Mouse (Mus musculus): ENCODE measurements around the gene Map3k4. TPM values are rescaled to one million over a fixed set of nuclear protein-coding genes. Genes with fewer than 3 reads are reported as not detected.
"Not testable (repeated sequence)": the region's sequence is repeated elsewhere in the genome, so short reads cannot be mapped to it uniquely, and the experiment has no call there.

Map3k4 gene
- polyA plus RNA-seq, 1 experiment from 2014 or later = 36.4 TPM

DNA sequence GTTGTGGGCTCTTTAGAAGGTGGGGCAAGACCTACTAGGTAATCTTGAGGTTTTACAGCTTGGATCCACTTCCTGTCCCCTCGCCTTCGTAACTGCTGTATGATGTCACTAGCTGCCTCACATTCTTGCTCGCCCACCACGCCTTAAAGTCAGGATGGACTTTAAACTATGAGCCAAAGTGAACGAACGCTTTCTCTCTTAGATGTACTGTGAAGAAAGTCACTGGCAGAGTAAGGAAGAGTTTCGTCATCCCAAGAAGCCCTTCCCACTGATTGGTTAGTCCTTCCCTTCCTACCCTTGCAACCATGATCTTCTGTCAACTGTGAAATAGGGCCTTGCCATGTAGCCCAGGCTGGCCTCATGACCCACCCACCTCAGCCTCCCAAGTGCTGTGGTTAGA is 87.5 kb downstream of the Map3k4 start:
- Histone ChIP-seq H3K9me3 (replicated peaks) (no peaks in the 10 kb centered on the region), H3K4me1 (peaks cover 10% of the 10 kb centered on the region; the same call in 1 of the 2 replicates), H3K4me3 (replicated peaks) (no peak overlapping the region), H3K9ac (replicated peaks) (no peak overlapping the region), H3K4me2 (no peak overlapping the region), H3K36me3 (peaks cover 91% of the 10 kb centered on the region), H3K27ac (replicated peaks) (no peak overlapping the region), H3K27me3 (replicated peaks) (no peaks in the 10 kb centered on the region)
- 94% methylated on average over 7 of the region's 7 CpGs for WGBS
- ATAC-seq (ENCODE audit: low FRiP score) = no peak

GRCm38 (mm10) chr17:12230167-12230566 is 88.4 kb downstream of the Map3k4 start:
- no peak overlapping the region for H3K9ac ChIP-seq (replicated peaks)
- WGBS = 65% methylated on average over 6 of the region's 6 CpGs
- H3K27ac ChIP-seq (replicated peaks) = peak overlapping the region; percentile 41; the same call in 1 of the 2 replicates
- H3K9me3 ChIP-seq (replicated peaks) = no peaks in the 10 kb centered on the region
- no peaks in the 10 kb centered on the region for H3K27me3 ChIP-seq (replicated peaks)
- H3K36me3 ChIP-seq = peaks cover 84% of the 10 kb centered on the region
- ATAC-seq (ENCODE audit: low FRiP score) = peak; percentile 87
- no peak overlapping the region for H3K4me3 ChIP-seq (replicated peaks)
- H3K4me2 ChIP-seq = no peak overlapping the region
- peaks cover 10% of the 10 kb centered on the region; the same call in 1 of the 2 replicates for H3K4me1 ChIP-seq

GRCm38 (mm10) chr17:12229756-12230155 is 88.8 kb downstream of the Map3k4 start:
- H3K4me2 ChIP-seq = no peak overlapping the region
- H3K4me3 ChIP-seq (replicated peaks) = no peak overlapping the region
- peak; percentile 77 for ATAC-seq (ENCODE audit: low FRiP score)
- H3K4me1 ChIP-seq = peaks cover 10% of the 10 kb centered on the region; the same call in 1 of the 2 replicates
- WGBS = 80% methylated on average over 9 of the region's 9 CpGs
- H3K27ac ChIP-seq (replicated peaks) = peak overlapping the region; percentile 41; the same call in 1 of the 2 replicates
- H3K36me3 ChIP-seq = peaks cover 80% of the 10 kb centered on the region
- H3K9ac ChIP-seq (replicated peaks) = no peak overlapping the region
- H3K27me3 ChIP-seq (replicated peaks) = no peaks in the 10 kb centered on the region
- no peaks in the 10 kb centered on the region for H3K9me3 ChIP-seq (replicated peaks)

DNA sequence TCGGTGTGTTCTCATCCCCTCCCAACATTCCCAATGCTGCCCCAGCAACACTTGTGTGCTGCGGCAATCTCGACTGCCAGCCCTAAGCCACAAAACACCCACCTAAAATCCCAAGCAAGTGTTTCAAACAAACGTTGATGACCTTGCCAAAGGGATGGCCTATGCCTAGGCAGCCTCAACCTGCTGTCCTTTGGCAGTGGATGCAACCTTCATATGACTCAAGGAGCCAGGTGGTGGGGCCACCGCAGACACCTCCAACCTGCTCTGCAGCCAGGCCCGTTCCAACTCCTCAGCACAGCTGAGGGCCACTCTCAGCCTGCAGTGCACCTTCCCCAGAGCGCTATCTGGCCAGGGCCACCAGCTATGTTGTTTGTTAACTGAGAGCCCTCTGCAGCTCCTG is 90.1 kb downstream of the Map3k4 start:
- 92% methylated on average over 7 of the region's 7 CpGs for WGBS
- no peaks in the 10 kb centered on the region for H3K27me3 ChIP-seq (replicated peaks)
- H3K9ac ChIP-seq (replicated peaks) = no peak overlapping the region
- H3K4me1 ChIP-seq = peaks cover 10% of the 10 kb centered on the region; the same call in 1 of the 2 replicates
- H3K4me2 ChIP-seq = no peak overlapping the region
- no peak overlapping the region for H3K27ac ChIP-seq (replicated peaks)
- no peaks in the 10 kb centered on the region for H3K9me3 ChIP-seq (replicated peaks)
- peaks cover 71% of the 10 kb centered on the region for H3K36me3 ChIP-seq
- H3K4me3 ChIP-seq (replicated peaks) = no peak overlapping the region
- ATAC-seq (ENCODE audit: low FRiP score) = no peak

GRCm38 (mm10) chr17:12228001-12228400 is 90.6 kb downstream of the Map3k4 start:
- H3K4me2 ChIP-seq = no peak overlapping the region
- no peaks in the 10 kb centered on the region for H3K9me3 ChIP-seq (replicated peaks)
- no peak overlapping the region for H3K4me3 ChIP-seq (replicated peaks)
- WGBS = 87% methylated on average over 10 of the region's 10 CpGs
- H3K4me1 ChIP-seq = peaks cover 10% of the 10 kb centered on the region; the same call in 1 of the 2 replicates
- no peak overlapping the region for H3K27ac ChIP-seq (replicated peaks)
- H3K9ac ChIP-seq (replicated peaks) = no peak overlapping the region
- peaks cover 66% of the 10 kb centered on the region for H3K36me3 ChIP-seq
- ATAC-seq (ENCODE audit: low FRiP score) = no peak
- no peaks in the 10 kb centered on the region for H3K27me3 ChIP-seq (replicated peaks)

DNA sequence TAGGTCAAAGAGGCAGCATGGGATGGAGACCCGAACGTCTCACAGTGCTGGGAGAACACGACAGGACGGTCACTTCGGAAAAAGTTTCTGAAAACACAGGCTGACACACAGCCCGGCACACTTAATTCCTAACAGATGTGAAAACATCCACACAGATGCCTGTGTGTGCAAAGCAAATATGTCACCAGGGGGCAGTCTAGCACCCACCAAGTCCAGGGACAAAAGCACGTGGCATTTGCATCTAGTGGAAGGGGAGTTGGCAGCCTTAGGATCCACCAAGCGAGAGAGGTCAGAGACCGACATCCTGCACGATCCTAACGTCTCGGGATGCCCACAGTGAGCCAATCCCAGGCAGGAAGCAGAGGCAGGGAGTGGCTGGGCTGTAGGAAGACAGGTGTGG is 92.0 kb downstream of the Map3k4 start:
- no peak for ATAC-seq (ENCODE audit: low FRiP score)
- peaks cover 54% of the 10 kb centered on the region for H3K36me3 ChIP-seq
- H3K4me2 ChIP-seq = no peak overlapping the region
- no peaks in the 10 kb centered on the region for H3K9me3 ChIP-seq (replicated peaks)
- WGBS = 76% methylated on average over 12 of the region's 12 CpGs
- peaks cover 10% of the 10 kb centered on the region; the same call in 1 of the 2 replicates for H3K4me1 ChIP-seq
- no peak overlapping the region for H3K9ac ChIP-seq (replicated peaks)
- H3K27me3 ChIP-seq (replicated peaks) = no peaks in the 10 kb centered on the region
- no peak overlapping the region for H3K27ac ChIP-seq (replicated peaks)
- no peak overlapping the region for H3K4me3 ChIP-seq (replicated peaks)

DNA sequence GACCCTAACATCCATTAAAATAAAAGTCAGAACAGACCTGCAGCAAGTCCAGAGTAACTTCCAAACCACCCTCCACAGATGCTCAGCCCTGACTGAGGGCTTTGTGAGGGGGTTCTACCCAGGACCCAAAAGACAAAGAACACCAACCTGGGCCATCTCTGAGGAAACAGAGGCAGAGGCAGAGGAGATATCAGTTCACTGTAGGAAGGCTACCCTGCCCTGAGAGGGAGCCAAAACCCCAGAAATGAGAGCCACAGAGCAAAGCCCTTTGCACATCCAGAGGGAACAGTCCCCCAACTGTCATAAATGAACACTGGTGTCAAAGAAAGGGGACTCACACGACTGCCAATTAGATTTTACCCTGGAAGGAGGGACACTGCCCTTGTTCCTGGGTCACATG is 93.4 kb downstream of the Map3k4 start:
- H3K27ac ChIP-seq (replicated peaks) = no peak overlapping the region
- no peaks in the 10 kb centered on the region for H3K27me3 ChIP-seq (replicated peaks)
- peaks cover 48% of the 10 kb centered on the region for H3K36me3 ChIP-seq
- no peak overlapping the region for H3K4me3 ChIP-seq (replicated peaks)
- 44% methylated on average over 1 of the region's 1 CpGs for WGBS
- no peak overlapping the region for H3K9ac ChIP-seq (replicated peaks)
- no peak for ATAC-seq (ENCODE audit: low FRiP score)
- H3K9me3 ChIP-seq (replicated peaks) = no peaks in the 10 kb centered on the region
- H3K4me2 ChIP-seq = no peak overlapping the region
- peaks cover 7% of the 10 kb centered on the region; the same call in 1 of the 2 replicates for H3K4me1 ChIP-seq

DNA sequence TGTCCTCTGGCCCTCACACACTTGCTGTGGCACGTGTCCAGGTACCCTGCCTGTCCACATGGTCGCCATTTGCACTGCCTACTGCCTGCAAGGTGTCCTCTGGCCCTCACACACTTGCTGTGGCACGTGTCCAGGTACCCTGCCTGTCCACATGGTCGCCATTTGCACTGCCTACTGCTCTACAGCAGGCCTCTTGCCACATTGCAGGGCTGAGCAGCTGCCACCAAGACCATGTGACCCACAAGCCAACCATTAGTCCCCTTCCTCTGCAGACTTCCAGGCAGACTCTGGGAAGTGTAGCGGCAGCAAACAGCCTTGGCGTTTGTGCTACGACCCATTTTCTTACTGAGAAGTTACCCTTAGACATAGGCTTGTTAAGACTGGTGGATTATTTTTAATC is 94.0 kb downstream of the Map3k4 start:
- peaks cover 49% of the 10 kb centered on the region for H3K36me3 ChIP-seq
- not testable (repeated sequence) for H3K27me3 ChIP-seq (replicated peaks); H3K4me2 ChIP-seq; H3K4me3 ChIP-seq (replicated peaks); H3K4me1 ChIP-seq; H3K9ac ChIP-seq (replicated peaks); ATAC-seq (ENCODE audit: low FRiP score); H3K27ac ChIP-seq (replicated peaks); H3K9me3 ChIP-seq (replicated peaks)
- WGBS = 80% methylated on average over 6 of the region's 7 CpGs

GRCm38 (mm10) chr17:12224145-12224544 is 94.5 kb downstream of the Map3k4 start:
- Histone ChIP-seq H3K4me2 (no peak overlapping the region), H3K4me3 (replicated peaks) (no peak overlapping the region), H3K27me3 (replicated peaks) (no peaks in the 10 kb centered on the region), H3K9me3 (replicated peaks) (no peaks in the 10 kb centered on the region), H3K4me1 (no peaks in the 10 kb centered on the region), H3K27ac (replicated peaks) (no peak overlapping the region), H3K9ac (replicated peaks) (no peak overlapping the region), H3K36me3 (peaks cover 49% of the 10 kb centered on the region)
- 0 out of 2 replicates have a peak, but pooled peaks have one; percentile 23 for ATAC-seq (ENCODE audit: low FRiP score)
- WGBS = 87% methylated on average over 9 of the region's 9 CpGs

DNA sequence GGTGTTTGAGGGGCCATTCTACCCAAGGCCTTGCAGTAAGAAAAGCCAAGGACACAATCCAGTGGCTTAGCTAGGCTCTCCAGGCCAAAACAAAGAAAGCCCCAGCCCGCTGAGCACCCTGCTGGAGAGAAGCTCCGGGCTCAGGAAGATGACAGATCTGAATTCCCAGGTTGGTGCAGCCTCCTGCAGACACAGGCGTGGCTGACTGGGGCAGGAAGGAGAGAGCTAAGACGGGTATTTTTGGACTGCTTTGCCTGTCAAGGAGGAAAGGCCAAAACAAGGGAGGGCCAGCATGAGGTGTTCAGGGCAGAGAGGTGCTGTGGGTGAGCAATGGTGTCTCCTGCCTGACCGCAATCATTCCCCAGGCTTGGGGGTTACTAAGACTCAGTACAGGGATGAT is 94.9 kb downstream of the Map3k4 start:
- no peaks in the 10 kb centered on the region for H3K27me3 ChIP-seq (replicated peaks)
- no peak; the same call in 1 of the 2 replicates for ATAC-seq (ENCODE audit: low FRiP score)
- H3K9me3 ChIP-seq (replicated peaks) = no peaks in the 10 kb centered on the region
- no peak overlapping the region for H3K9ac ChIP-seq (replicated peaks)
- H3K4me3 ChIP-seq (replicated peaks) = no peak overlapping the region
- no peak overlapping the region for H3K4me2 ChIP-seq
- H3K36me3 ChIP-seq = peaks cover 44% of the 10 kb centered on the region
- no peaks in the 10 kb centered on the region for H3K4me1 ChIP-seq
- 61% methylated on average over 5 of the region's 5 CpGs for WGBS
- no peak overlapping the region for H3K27ac ChIP-seq (replicated peaks)

- Histone ChIP-seq H3K4me3 (replicated peaks) (no peak overlapping the region), H3K4me2 (no peak overlapping the region), H3K27me3 (replicated peaks) (no peaks in the 10 kb centered on the region), H3K36me3 (peaks cover 40% of the 10 kb centered on the region), H3K27ac (replicated peaks) (no peak overlapping the region), H3K9ac (replicated peaks) (no peak overlapping the region), H3K9me3 (replicated peaks) (no peaks in the 10 kb centered on the region), H3K4me1 (no peaks in the 10 kb centered on the region)
- ATAC-seq (ENCODE audit: low FRiP score) = no peak
- 58% methylated on average over 6 of the region's 6 CpGs for WGBS
These were observed 96.7 kb downstream of the Map3k4 start for GRCm38 (mm10) chr17:12221926-12222325.

- no peak for ATAC-seq (ENCODE audit: low FRiP score)
- no peak overlapping the region for H3K4me2 ChIP-seq
- no peaks in the 10 kb centered on the region for H3K4me1 ChIP-seq
- no peaks in the 10 kb centered on the region for H3K27me3 ChIP-seq (replicated peaks)
- H3K9ac ChIP-seq (replicated peaks) = no peak overlapping the region
- no peak overlapping the region for H3K4me3 ChIP-seq (replicated peaks)
- 82% methylated on average over 6 of the region's 6 CpGs for WGBS
- no peaks in the 10 kb centered on the region for H3K9me3 ChIP-seq (replicated peaks)
- H3K27ac ChIP-seq (replicated peaks) = no peak overlapping the region
- peaks cover 68% of the 10 kb centered on the region for H3K36me3 ChIP-seq
These were observed 102.4 kb downstream of the Map3k4 start for GRCm38 (mm10) chr17:12216224-12216623.
